Comparison of ENCODE assay signal across 8 mouse cellular contexts in genomic region chr10:41678746-41679360, GRCm38 (mm10). TPM values are rescaled to one million over a fixed set of nuclear protein-coding genes. Genes with fewer than 3 reads are reported as not detected.
DNase-seq lines count a peak whose midpoint lies in the region; ATAC-seq and TF ChIP-seq lines count a peak whose summit lies in the region.

No protein-coding gene starts in this region.

- H3K27ac ChIP-seq in forebrain, embryonic 13.5 days, result peak overlapping the region; percentile 66
- no peak overlapping the region for H3K27ac ChIP-seq in heart, postnatal 0 days (ENCODE audit: low read depth)
- no peak overlapping the region for H3K27ac ChIP-seq in liver, embryonic 14.5 days
- H3K27ac ChIP-seq in neural tube, embryonic 13.5 days (replicated peaks), result peak overlapping the region; percentile 38; the same call in 1 of the 2 replicates
- no peak overlapping the region for H3K27ac ChIP-seq in stomach, postnatal 0 days (replicated peaks)

- H3K4me2 ChIP-seq in forebrain, embryonic 13.5 days, result peak overlapping the region; percentile 46
- H3K4me2 ChIP-seq in heart, postnatal 0 days (ENCODE audit: low read depth, low read length), result peak overlapping the region; percentile 48
- H3K4me2 ChIP-seq in liver, embryonic 14.5 days (ENCODE audit: low read depth), result no peak overlapping the region
- peak overlapping the region; percentile 45 for H3K4me2 ChIP-seq in neural tube, embryonic 13.5 days
- H3K4me2 ChIP-seq in stomach, postnatal 0 days (replicated peaks; ENCODE audit: low read depth), result peak overlapping the region; percentile 26; the same call in 1 of the 2 replicates

- no peaks in the 10 kb centered on the region for H3K36me3 ChIP-seq in forebrain, embryonic 13.5 days (ENCODE audit: poor library complexity, severe bottlenecking)
- H3K36me3 ChIP-seq in heart, postnatal 0 days (replicated peaks; ENCODE audit: control insufficient read depth, insufficient read depth, low read length), result no peaks in the 10 kb centered on the region
- H3K36me3 ChIP-seq in liver, embryonic 14.5 days (replicated peaks; ENCODE audit: control insufficient read depth, insufficient read depth, low read depth), result no peaks in the 10 kb centered on the region
- no peaks in the 10 kb centered on the region for H3K36me3 ChIP-seq in neural tube, embryonic 13.5 days
- no peaks in the 10 kb centered on the region for H3K36me3 ChIP-seq in stomach, postnatal 0 days (ENCODE audit: control insufficient read depth, insufficient read depth, low read length)

- peak; percentile 39 for DNase-seq in c-Kit-positive CD71-negative TER-119-negative erythroid progenitor cells, embryonic 14.5 days (ENCODE audit: low read depth)
- DNase-seq in heart, postnatal 0 days (ENCODE audit: low spot score), result peak; percentile 79
- DNase-seq in kidney, postnatal 36 days, result peak; percentile 78 to 87
- DNase-seq in liver, embryonic 14.5 days (ENCODE audit: low read depth in 3 of 3, low spot score in 3 of 3), result no peak
- peak; percentile 72 for DNase-seq in stomach, postnatal 0 days (ENCODE audit: low spot score)

- peak; percentile 66 for TF ChIP-seq CTCF in heart, postnatal 0 days (IDR thresholded peaks at IDR 0.05; ENCODE audit: low read depth)
- peak; percentile 74 for TF ChIP-seq CTCF in liver, embryonic 14.5 days (IDR thresholded peaks at IDR 0.05; ENCODE audit: low read depth)
- peak; percentile 82 for TF ChIP-seq CTCF in stomach, postnatal 0 days (IDR thresholded peaks at IDR 0.05; ENCODE audit: low read depth)

- peaks cover 22% of the 10 kb centered on the region for H3K4me1 ChIP-seq in forebrain, embryonic 13.5 days
- peaks cover 10% of the 10 kb centered on the region; the same call in 1 of the 2 replicates for H3K4me1 ChIP-seq in heart, postnatal 0 days (ENCODE audit: control insufficient read depth, insufficient read depth)
- H3K4me1 ChIP-seq in liver, embryonic 14.5 days (replicated peaks; ENCODE audit: control insufficient read depth in 2 of 2, insufficient read depth in 2 of 2, low read length in 1 of 2), result peaks cover 0 to 2% of the 10 kb centered on the region in 2 experiments; a peak in 1 of 4 replicates
- peaks cover 9% of the 10 kb centered on the region; the same call in 1 of the 2 replicates for H3K4me1 ChIP-seq in neural tube, embryonic 13.5 days (replicated peaks)
- H3K4me1 ChIP-seq in stomach, postnatal 0 days (replicated peaks; ENCODE audit: control insufficient read depth, insufficient read depth), result no peaks in the 10 kb centered on the region

- peaks cover 3% of the 10 kb centered on the region for H3K27me3 ChIP-seq in forebrain, embryonic 13.5 days
- no peaks in the 10 kb centered on the region for H3K27me3 ChIP-seq in heart, postnatal 0 days (ENCODE audit: control insufficient read depth, insufficient read depth, low read length)
- H3K27me3 ChIP-seq in liver, embryonic 14.5 days (ENCODE audit: control insufficient read depth, insufficient read depth, low read length), result no peaks in the 10 kb centered on the region
- 0 out of 2 replicates have a peak, but pooled peaks cover 2% of the 10 kb centered on the region for H3K27me3 ChIP-seq in neural tube, embryonic 13.5 days
- H3K27me3 ChIP-seq in stomach, postnatal 0 days (ENCODE audit: control insufficient read depth, insufficient read depth, low read length), result no peaks in the 10 kb centered on the region

- no peaks in the 10 kb centered on the region for H3K9me3 ChIP-seq in forebrain, embryonic 13.5 days (replicated peaks)
- no peaks in the 10 kb centered on the region for H3K9me3 ChIP-seq in heart, postnatal 0 days (replicated peaks; ENCODE audit: control insufficient read depth, low read length)
- H3K9me3 ChIP-seq in liver, embryonic 14.5 days (ENCODE audit: control insufficient read depth, low read length), result no peaks in the 10 kb centered on the region
- no peaks in the 10 kb centered on the region for H3K9me3 ChIP-seq in neural tube, embryonic 13.5 days
- no peaks in the 10 kb centered on the region for H3K9me3 ChIP-seq in stomach, postnatal 0 days (ENCODE audit: control insufficient read depth, low read length)

- H3K4me3 ChIP-seq in forebrain, embryonic 13.5 days, result no peak overlapping the region
- H3K4me3 ChIP-seq in heart, postnatal 0 days (ENCODE audit: low read depth, low read length), result no peak overlapping the region; the same call in 1 of the 2 replicates
- H3K4me3 ChIP-seq in liver, embryonic 14.5 days (ENCODE audit: insufficient read depth in 1 of 2, low read depth in 2 of 2, low read length in 2 of 2), result no peak overlapping the region
- peak overlapping the region; percentile 21 for H3K4me3 ChIP-seq in neural tube, embryonic 13.5 days
- H3K4me3 ChIP-seq in stomach, postnatal 0 days (ENCODE audit: low read depth, low read length), result no peak overlapping the region; the same call in 1 of the 2 replicates

- no peak for TF ChIP-seq EP300 in heart, postnatal 0 days (IDR thresholded peaks at IDR 0.05; ENCODE audit: low read depth)
- TF ChIP-seq EP300 in liver, embryonic 14.5 days (IDR thresholded peaks at IDR 0.05; ENCODE audit: low read depth), result no peak
- TF ChIP-seq EP300 in stomach, postnatal 0 days (optimal IDR thresholded peaks at IDR 0.05), result no peak

- H3K9ac ChIP-seq in forebrain, embryonic 13.5 days, result no peak overlapping the region; the same call in 1 of the 2 replicates
- no peak overlapping the region; the same call in 1 of the 2 replicates for H3K9ac ChIP-seq in heart, postnatal 0 days (replicated peaks; ENCODE audit: low read depth, low read length)
- H3K9ac ChIP-seq in liver, embryonic 14.5 days (replicated peaks), result no peak overlapping the region
- peak overlapping the region; percentile 58 for H3K9ac ChIP-seq in neural tube, embryonic 13.5 days
- H3K9ac ChIP-seq in stomach, postnatal 0 days (ENCODE audit: low read length), result no peak overlapping the region

- ATAC-seq in CD4-positive, CD25-positive, alpha-beta regulatory T cell, adult 4 months, result peak; percentile 52
- ATAC-seq in forebrain, embryonic 13.5 days, result peak; percentile 85
- ATAC-seq in heart, postnatal 0 days (ENCODE audit: insufficient read depth, low read depth), result peak; percentile 76
- ATAC-seq in liver, embryonic 14.5 days (ENCODE audit: insufficient read depth), result no peak
- ATAC-seq in neural tube, embryonic 13.5 days (ENCODE audit: low read depth), result peak; percentile 59; the same call in 1 of the 2 replicates
- peak; percentile 63; the same call in 1 of the 2 replicates for ATAC-seq in stomach, postnatal 0 days (ENCODE audit: low FRiP score, low TSS enrichment)

- WGBS in forebrain, embryonic 13.5 days, result 15% methylated on average over 18 of the region's 18 CpGs
- WGBS in heart, postnatal 0 days, result 30% methylated on average over 18 of the region's 18 CpGs
- WGBS in liver, embryonic 14.5 days (ENCODE audit: insufficient replicate concordance), result 35% methylated on average over 18 of the region's 18 CpGs
- 26% methylated on average over 18 of the region's 18 CpGs for WGBS in neural tube, embryonic 13.5 days
- WGBS in stomach, postnatal 0 days, result 21% methylated on average over 18 of the region's 18 CpGs

RNA-seq across cellular contexts. Expression of gene Ccdc162, which starts 37.6 kb away (rescaled TPM):
- polyA plus RNA-seq in CD4-positive, CD25-positive, alpha-beta regulatory T cell, adult 4 months (2017; shearing (Covaris generic)), result 1 to 10 TPM; 1.5 to 1.6 TPM
- polyA plus RNA-seq in forebrain, embryonic 13.5 days (2015; fragmentation: Nextera tagmentation; extraction: Ambion mirVana), result 0.31 and 0.82 TPM in 2 replicates
- total RNA-seq in heart, postnatal 0 days (2014; rRNA removed; ENCODE audit: low replicate concordance), result 1.5 TPM in 1 of 2 replicates, not detected in the other
- 0.16 and 0.36 TPM in 2 replicates for polyA plus RNA-seq in heart, postnatal 0 days (2015; fragmentation: Nextera tagmentation; extraction: Ambion mirVana)
- 0.01 and 0.07 TPM in 2 replicates for polyA plus RNA-seq in liver, embryonic 14.5 days (2012; rRNA removed)
- 0.10 and 0.21 TPM in 2 replicates for polyA plus RNA-seq in liver, embryonic 14.5 days (2014; fragmentation: Nextera tagmentation; extraction: Ambion mirVana)
- 0.56 and 0.85 TPM in 2 replicates for polyA plus RNA-seq in neural tube, embryonic 13.5 days (2015; fragmentation: Nextera tagmentation; extraction: Ambion mirVana)
- 0.69 TPM in 2 replicates for polyA plus RNA-seq in stomach, postnatal 0 days (2015; fragmentation: Nextera tagmentation; extraction: Ambion mirVana)

Comparison
In these comparisons a context has a peak if more than half of its experiments do, and no peak if none do; other contexts are left out.
1. DNase-seq: peak in c-Kit-positive CD71-negative TER-119-negative erythroid progenitor cells, embryonic 14.5 days (single experiment), heart, postnatal 0 days (single experiment), kidney, postnatal 36 days (2 of 2) and stomach, postnatal 0 days (single experiment); none in liver, embryonic 14.5 days (0 of 3).
2. H3K27ac ChIP-seq: peak in forebrain, embryonic 13.5 days (single experiment) and neural tube, embryonic 13.5 days (single experiment); none in heart, postnatal 0 days (single experiment), liver, embryonic 14.5 days (single experiment) and stomach, postnatal 0 days (single experiment).
3. Peak in every context shown above with its lines, with median percentiles within 50 percentile points of each other: CTCF ChIP-seq.